Mouse (Mus musculus) liver, embryonic 14.5 days (tissue): ENCODE measurements around the gene Slc12a4. TPM values are rescaled to one million over a fixed set of nuclear protein-coding genes. Genes with fewer than 3 reads are reported as not detected.
A peak's percentile ranks its signal among the peaks of the same experiment; 100 is the strongest.

Experiments
- ATAC-seq: fragments of 200-750 bp; cut with Nextera tagmentation; 2 replicates; pipeline ENCODE4 v1.8.0; 2017; ENCODE audit warnings: moderate number of reproducible peaks, mild to moderate bottlenecking, moderate library complexity; ENCODE audit not compliant: insufficient read depth
- DNase-seq, 3 experiments: peaks; one replicate each; pipeline ENCODE4 v3.0.0-alpha.2; 2012 to 2013; ENCODE audit warnings: low read depth in 3 of 3, low spot score in 3 of 3
- H3K27ac ChIP-seq: fragments of 300-500 bp; sonication (generic); 2 replicates; pipeline ENCODE4 v1.5.1; 2014; ENCODE audit warnings: moderate library complexity, mild to moderate bottlenecking, control low read depth, inconsistent platforms
- H3K27me3 ChIP-seq: fragments of 300-500 bp; sonication (generic); 2 replicates; pipeline ENCODE4 v1.6.1; 2014; ENCODE audit warnings: mild to moderate bottlenecking, low read length, moderate library complexity; ENCODE audit not compliant: control insufficient read depth, insufficient read depth
- H3K36me3 ChIP-seq: fragments of 300-500 bp; sonication (generic); replicated peaks from 2 replicates; pipeline ENCODE4 v1.6.1; 2014; ENCODE audit warnings: low read depth; ENCODE audit not compliant: control insufficient read depth, insufficient read depth
- H3K4me1 ChIP-seq, 2 experiments: fragments of 200-500 bp in 1 of 2; fragments of 300-500 bp in 1 of 2; sonication (generic) in 1 of 2; replicated peaks; 2 replicates each; pipeline ENCODE4 v1.6.1; 2012 to 2014; ENCODE audit warnings: antibody characterized with exemption in 1 of 2, inconsistent platforms in 1 of 2, low read length in 1 of 2; ENCODE audit not compliant: control insufficient read depth in 2 of 2, insufficient read depth in 2 of 2
- H3K4me2 ChIP-seq: fragments of 300-500 bp; sonication (generic); 2 replicates; pipeline ENCODE4 v1.6.1; 2014; ENCODE audit warnings: low read depth, mild to moderate bottlenecking, control low read depth, moderate library complexity
- H3K4me3 ChIP-seq, 2 experiments: fragments of 200-500 bp in 1 of 2; fragments of 300-500 bp in 1 of 2; sonication (generic) in 1 of 2; 2 replicates each; pipeline ENCODE4 v1.5.1; 2012 to 2014; ENCODE audit warnings: low read depth in 2 of 2, low read length in 2 of 2, mild to moderate bottlenecking in 2 of 2, control low read depth in 1 of 2, inconsistent platforms in 1 of 2, moderate library complexity in 1 of 2; ENCODE audit not compliant: insufficient read depth in 1 of 2
- H3K9ac ChIP-seq: fragments of 300-500 bp; sonication (generic); replicated peaks from 2 replicates; pipeline ENCODE4 v1.6.1; 2014; ENCODE audit warnings: mild to moderate bottlenecking, control low read depth, moderate library complexity
- H3K9me3 ChIP-seq: fragments of 300-500 bp; sonication (generic); 2 replicates; pipeline ENCODE4 v1.6.1; 2016; ENCODE audit warnings: low read length, mixed read lengths; ENCODE audit not compliant: control insufficient read depth
- CTCF ChIP-seq: IDR thresholded peaks from 2 replicates; pipeline ENCODE4 v1.5.1; 2016; ENCODE audit warnings: antibody characterized with exemption, low read depth, control low read depth
- EP300 ChIP-seq: IDR thresholded peaks from 2 replicates; pipeline ENCODE4 v1.6.1; 2016; ENCODE audit warnings: antibody characterized with exemption, low read depth
- WGBS: fragments of 180-500 bp; shearing (Covaris S2); extraction: QIAGEN DNeasy Blood & Tissue Kit; methylation state at CpG from one replicate; pipeline ENCODE4 v1.1.7; 2014; ENCODE audit not compliant: insufficient replicate concordance; 5-methylcytosine and 5-hydroxymethylcytosine counted together
- polyA plus RNA-seq, 2 experiments: library from polyadenylated mRNA; depleted of rRNA in 1 of 2; stranded (reverse) in 1 of 2; unstranded in 1 of 2; fragments of >200 nt; fragmentation: Nextera tagmentation in 1 of 2; extraction: Ambion mirVana in 1 of 2; gene quantifications; 2 replicates each; pipeline versions ENCODE4 v1.2.1 to v1.2.3; 2012 to 2014

The Slc12a4 gene
- polyA plus RNA-seq, 2 experiments = 6.9 to 11.1 TPM

GRCm38 (mm10) chr8:105975363-105975762, 9.5 kb upstream of the Slc12a4 start:
- Histone ChIP-seq H3K9ac (no peak overlapping the region), H3K27me3 (no peaks in the 10 kb centered on the region), H3K4me1 (0 out of 4 replicates have a peak, but pooled peaks cover 0 to 2% of the 10 kb centered on the region in 2 experiments), H3K27ac (no peak overlapping the region), H3K4me2 (no peak overlapping the region), H3K9me3 (no peaks in the 10 kb centered on the region), H3K36me3 (no peaks in the 10 kb centered on the region), H3K4me3 (no peak overlapping the region)
- TF ChIP-seq EP300 (no peak), CTCF (peak; percentile 39)
- DNase-seq (no peak), ATAC-seq (no peak)
- 74% methylated on average over 7 of the region's 7 CpGs for WGBS

GRCm38 (mm10) chr8:105971019-105971720, 5.3 kb upstream of the Slc12a4 start:
- 65% methylated on average over 8 of the region's 8 CpGs for WGBS
- Histone ChIP-seq H3K27me3 (no peaks in the 10 kb centered on the region), H3K9me3 (no peaks in the 10 kb centered on the region), H3K36me3 (no peaks in the 10 kb centered on the region), H3K9ac (no peak overlapping the region), H3K4me3 (no peak overlapping the region), H3K4me2 (no peak overlapping the region), H3K4me1 (peaks cover 6 to 14% of the 10 kb centered on the region in 2 experiments), H3K27ac (no peak overlapping the region)
- DNase-seq (no peak), ATAC-seq (no peak)
- TF ChIP-seq EP300 = no peak
- TF ChIP-seq CTCF = no peak

GRCm38 (mm10) chr8:105969367-105969766, 3.5 kb upstream of the Slc12a4 start:
- WGBS = 67% methylated on average over 1 of the region's 1 CpGs
- DNase-seq (no peak), ATAC-seq (no peak)
- Histone ChIP-seq H3K9me3 (no peaks in the 10 kb centered on the region), H3K36me3 (no peaks in the 10 kb centered on the region), H3K4me2 (no peak overlapping the region), H3K27me3 (no peaks in the 10 kb centered on the region), H3K4me3 (no peak overlapping the region), H3K4me1 (peaks cover 15 to 20% of the 10 kb centered on the region in 2 experiments), H3K27ac (no peak overlapping the region), H3K9ac (no peak overlapping the region)
- no peak for TF ChIP-seq EP300

- WGBS = 3% methylated on average over 19 of the region's 19 CpGs
- H3K4me3 ChIP-seq = peak overlapping the region; percentile 59 to 69
- ATAC-seq = peak; percentile 78
- no peaks in the 10 kb centered on the region for H3K36me3 ChIP-seq
- no peaks in the 10 kb centered on the region for H3K9me3 ChIP-seq
- H3K4me2 ChIP-seq = peak overlapping the region; percentile 89
- H3K27me3 ChIP-seq = no peaks in the 10 kb centered on the region
- H3K9ac ChIP-seq = peak overlapping the region; percentile 84
- peak; percentile 11; the same call in 1 of the 2 replicates for TF ChIP-seq CTCF
- peak; percentile 69 for TF ChIP-seq EP300
- H3K4me1 ChIP-seq = peaks cover 18 to 33% of the 10 kb centered on the region in 2 experiments
- DNase-seq = peak; percentile 66 to 72 (median 68)
- peak overlapping the region; percentile 81 for H3K27ac ChIP-seq
These were observed 905 bp upstream of the Slc12a4 start for GRCm38 (mm10) chr8:105966692-105967311.

GRCm38 (mm10) chr8:105965266-105965904, 512 bp downstream of the Slc12a4 start:
- H3K9me3 ChIP-seq = no peaks in the 10 kb centered on the region
- peak overlapping the region; percentile 89 for H3K4me2 ChIP-seq
- peaks cover 19 to 43% of the 10 kb centered on the region in 2 experiments for H3K4me1 ChIP-seq
- DNase-seq (no peak), ATAC-seq (peak; percentile 55)
- peak overlapping the region; percentile 59 to 69 for H3K4me3 ChIP-seq
- WGBS = 2% methylated on average over 40 of the region's 40 CpGs
- TF ChIP-seq EP300 = no peak
- TF ChIP-seq CTCF = no peak
- no peaks in the 10 kb centered on the region; the same call in 1 of the 2 replicates for H3K36me3 ChIP-seq
- H3K9ac ChIP-seq = peak overlapping the region; percentile 84
- no peaks in the 10 kb centered on the region for H3K27me3 ChIP-seq
- H3K27ac ChIP-seq = peak overlapping the region; percentile 81
